8 mouse cellular contexts compared by ENCODE assay signal in genomic region chr5:29378298-29379036, GRCm38 (mm10). TPM values are rescaled to one million over a fixed set of nuclear protein-coding genes. Genes with fewer than 3 reads are reported as not detected.
DNase-seq lines count a peak whose midpoint lies in the region; ATAC-seq lines count a peak whose summit lies in the region.

Gene Lmbr1, minus strand, starts transcription at chr5:29378390.

- H3K27me3 ChIP-seq in hindbrain, embryonic 16.5 days (replicated peaks; ENCODE audit: control insufficient read depth, insufficient read depth, low read length), result no peaks in the 10 kb centered on the region

- H3K27ac ChIP-seq in hindbrain, embryonic 16.5 days (ENCODE audit: low read depth, low read length), result peak within 1 kb of the TSS; percentile 83

- WGBS in hindbrain, embryonic 16.5 days, result 2% methylated on average over 40 of the region's 40 CpGs

- H3K9ac ChIP-seq in hindbrain, embryonic 16.5 days (ENCODE audit: low read depth, low read length), result peak within 1 kb of the TSS; percentile 95

- peak; percentile 85 for ATAC-seq in activated CD4-positive, CD25-positive, alpha-beta regulatory T cell, adult 4 months
- ATAC-seq in common myeloid progenitor, adult 5-6 weeks (replicated peaks; ENCODE audit: low read depth, poor library complexity, severe bottlenecking), result peak; percentile 97
- peak; percentile 98 for ATAC-seq in hindbrain, embryonic 16.5 days

- no peaks in the 10 kb centered on the region for H3K9me3 ChIP-seq in hindbrain, embryonic 16.5 days (ENCODE audit: control insufficient read depth, low read length)

- peak within 1 kb of the TSS; percentile 95 for H3K4me2 ChIP-seq in hindbrain, embryonic 16.5 days (ENCODE audit: low read length)

- peak within 1 kb of the TSS; percentile 93 for H3K4me3 ChIP-seq in hindbrain, embryonic 16.5 days (ENCODE audit: low read length)

- peak; percentile 95 for DNase-seq in gastrocnemius, adult 18-20 months (ENCODE audit: low spot score)
- DNase-seq in left cerebral cortex, adult 11 months (ENCODE audit: low spot score), result peak; percentile 86
- DNase-seq in lung, postnatal 36 days, result peak; percentile 96
- peak; percentile 96 for DNase-seq in retina, embryonic 14.5 days (ENCODE audit: low spot score)
- peak; percentile 85 for DNase-seq in thymus, postnatal 36 days

- H3K4me1 ChIP-seq in hindbrain, embryonic 16.5 days (ENCODE audit: control insufficient read depth, insufficient read depth, low read depth, low read length), result peaks cover 13% of the 10 kb centered on the region

- H3K36me3 ChIP-seq in hindbrain, embryonic 16.5 days (ENCODE audit: control insufficient read depth, insufficient read depth, low read length), result no peaks in the 10 kb centered on the region

RNA-seq across cellular contexts. Expression of gene Lmbr1, which starts in this region (rescaled TPM):
- polyA plus RNA-seq in activated CD4-positive, CD25-positive, alpha-beta regulatory T cell, adult 4 months (2017; shearing (Covaris generic)), result 1 to 10 TPM in 1 of 2 experiments, under 1 TPM in 1; 0.78 to 1.1 TPM
- 4.8 and 9.9 TPM in 2 replicates for total RNA-seq in common myeloid progenitor, adult 5-6 weeks (2017)
- 10 to 100 TPM; 10.5 to 12.1 TPM for total RNA-seq in gastrocnemius, adult 18-20 months (2021)
- 38.0 and 42.8 TPM in 2 replicates for polyA plus RNA-seq in hindbrain, embryonic 16.5 days (2015; fragmentation: Nextera tagmentation; extraction: Ambion mirVana)

Comparison
In these comparisons a context has a peak if more than half of its experiments do, and no peak if none do; other contexts are left out.
1. Peak in every context shown above with its lines: DNase-seq, ATAC-seq, H3K4me3 ChIP-seq and H3K27ac ChIP-seq.
2. RNA of gene Lmbr1 (polyA plus RNA-seq): 38.0 to 42.8 TPM in hindbrain, embryonic 16.5 days; 0.78 to 1.1 TPM in activated CD4-positive, CD25-positive, alpha-beta regulatory T cell, adult 4 months; every median in the first group is over 10 times any median in the second.